Mouse (Mus musculus): ENCODE measurements around the gene Rcc1l. TPM values are rescaled to one million over a fixed set of nuclear protein-coding genes. Genes with fewer than 3 reads are reported as not detected.

The Rcc1l gene
- polyA plus RNA-seq (2015; fragmentation: Nextera tagmentation; extraction: Ambion mirVana), result 34.6 and 37.2 TPM in 2 replicates

DNA sequence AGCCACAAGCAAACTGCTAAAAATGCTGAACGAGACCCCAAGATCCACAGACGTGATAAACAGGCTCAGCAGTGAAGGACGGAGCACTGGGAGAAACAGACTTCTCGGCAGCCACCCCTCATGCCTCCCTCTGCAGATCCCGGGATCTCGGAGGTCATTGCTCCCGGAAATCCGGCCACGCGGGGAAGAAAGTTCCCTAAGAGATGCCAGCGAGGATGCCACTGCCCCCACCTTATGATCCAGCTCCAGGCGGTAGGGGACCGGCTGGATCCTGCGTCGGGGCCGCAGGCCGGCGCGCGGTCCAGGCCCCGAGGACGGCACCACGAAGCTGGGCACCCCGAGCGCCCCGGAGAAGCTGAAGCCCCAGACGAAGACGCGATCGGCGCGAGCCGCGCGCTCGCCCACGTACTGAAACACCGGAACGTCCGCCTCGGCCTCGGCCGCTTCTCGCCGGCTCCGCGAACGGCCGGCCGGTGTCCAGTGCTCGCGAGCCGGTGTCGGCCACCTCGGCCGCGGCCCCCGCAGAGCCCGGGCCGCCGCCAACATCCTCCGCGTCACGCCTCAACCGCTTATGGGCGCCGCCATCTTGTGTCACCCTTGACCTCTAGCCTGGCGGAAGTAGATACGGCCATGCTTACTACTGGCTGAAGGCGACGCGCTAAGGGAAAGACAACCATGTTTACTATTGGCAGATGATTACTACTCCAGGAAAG is at the start of gene Rcc1l:
Gene Rcc1l, minus strand, starts transcription at position 606 of the 713 bp plus-strand sequence.
- H3K9me3 ChIP-seq (replicated peaks), result no peaks in the 10 kb centered on the region
- peak within 1 kb of the TSS; percentile 70 for H3K4me3 ChIP-seq (replicated peaks)
- peaks cover 21% of the 10 kb centered on the region for H3K36me3 ChIP-seq
- H3K27ac ChIP-seq, result peak within 1 kb of the TSS; percentile 89
- no peaks in the 10 kb centered on the region for H3K27me3 ChIP-seq
- peaks cover 33% of the 10 kb centered on the region for H3K4me1 ChIP-seq
- WGBS, result under 1% methylated on average over 72 of the region's 72 CpGs
- peak; percentile 86 for ATAC-seq (replicated peaks; ENCODE audit: low FRiP score)
- peak within 1 kb of the TSS; percentile 81 for H3K4me2 ChIP-seq
- peak within 1 kb of the TSS; percentile 59 for H3K9ac ChIP-seq

GRCm38 (mm10) chr5:134225110-134225901 is 48.7 kb upstream of the Rcc1l start:
- Histone ChIP-seq H3K9ac (no peak overlapping the region), H3K4me3 (replicated peaks) (no peak overlapping the region), H3K4me1 (peaks cover 44% of the 10 kb centered on the region), H3K27me3 (peaks cover 13% of the 10 kb centered on the region), H3K36me3 (no peaks in the 10 kb centered on the region), H3K9me3 (replicated peaks) (no peaks in the 10 kb centered on the region), H3K4me2 (no peak overlapping the region), H3K27ac (no peak overlapping the region)
- WGBS, result 79% methylated on average over 30 of the region's 30 CpGs
- ATAC-seq (replicated peaks; ENCODE audit: low FRiP score), result no peak

- Histone ChIP-seq H3K36me3 (peaks cover 4% of the 10 kb centered on the region; the same call in 1 of the 2 replicates), H3K4me3 (replicated peaks) (peak overlapping the region; percentile 39), H3K4me1 (peaks cover 31% of the 10 kb centered on the region), H3K27me3 (peaks cover 13% of the 10 kb centered on the region), H3K9me3 (replicated peaks) (no peaks in the 10 kb centered on the region), H3K27ac (no peak overlapping the region), H3K9ac (peak overlapping the region; percentile 38), H3K4me2 (peak overlapping the region; percentile 81)
- WGBS, result 3% methylated on average over 36 of the region's 36 CpGs
- no peak for ATAC-seq (replicated peaks; ENCODE audit: low FRiP score)
Measured at GRCm38 (mm10) chr5:134221708-134222150, 45.2 kb upstream of the Rcc1l start.

DNA sequence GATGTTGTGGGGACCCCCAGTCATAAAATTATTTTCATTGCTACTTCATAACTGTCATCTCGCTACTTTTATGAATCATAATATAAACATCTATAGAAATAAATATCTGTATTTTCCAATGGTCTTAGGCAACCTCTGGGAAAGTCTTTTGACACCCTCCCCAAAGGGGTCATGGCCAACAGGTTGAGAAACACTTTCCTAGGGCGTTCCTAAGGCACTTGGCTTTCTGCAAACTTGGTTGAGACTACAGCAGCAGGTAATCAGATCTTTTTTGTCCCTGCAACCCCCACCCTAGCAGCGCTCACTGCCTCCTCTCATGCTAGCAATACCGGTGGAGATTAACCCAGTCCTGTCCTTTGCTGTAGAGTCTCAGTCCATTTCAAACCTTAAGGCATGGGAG is 44.7 kb upstream of the Rcc1l start:
- ATAC-seq (replicated peaks; ENCODE audit: low FRiP score), result no peak
- no peak overlapping the region for H3K27ac ChIP-seq
- H3K9me3 ChIP-seq (replicated peaks), result no peaks in the 10 kb centered on the region
- peaks cover 9% of the 10 kb centered on the region for H3K36me3 ChIP-seq
- H3K9ac ChIP-seq, result 0 out of 2 replicates have a peak overlapping the region, but pooled peaks have one; percentile 38
- peaks cover 26% of the 10 kb centered on the region for H3K4me1 ChIP-seq
- peaks cover 13% of the 10 kb centered on the region for H3K27me3 ChIP-seq
- H3K4me2 ChIP-seq, result peak overlapping the region; percentile 81
- 33% methylated on average over 4 of the region's 4 CpGs for WGBS
- peak overlapping the region; percentile 39 for H3K4me3 ChIP-seq (replicated peaks)

GRCm38 (mm10) chr5:134217900-134218299 is 41.3 kb upstream of the Rcc1l start:
- no peak overlapping the region for H3K4me3 ChIP-seq (replicated peaks)
- ATAC-seq (replicated peaks; ENCODE audit: low FRiP score), result no peak
- peaks cover 17% of the 10 kb centered on the region for H3K4me1 ChIP-seq
- H3K27me3 ChIP-seq, result peaks cover 13% of the 10 kb centered on the region
- no peak overlapping the region for H3K4me2 ChIP-seq
- no peak overlapping the region for H3K9ac ChIP-seq
- WGBS, result 69% methylated on average over 7 of the region's 7 CpGs
- no peak overlapping the region for H3K27ac ChIP-seq
- H3K36me3 ChIP-seq, result peaks cover 14% of the 10 kb centered on the region
- no peaks in the 10 kb centered on the region for H3K9me3 ChIP-seq (replicated peaks)

GRCm38 (mm10) chr5:134214021-134214806 is 37.6 kb upstream of the Rcc1l start:
- peaks cover 10% of the 10 kb centered on the region; the same call in 1 of the 2 replicates for H3K4me1 ChIP-seq
- no peak overlapping the region for H3K4me3 ChIP-seq (replicated peaks)
- no peaks in the 10 kb centered on the region for H3K9me3 ChIP-seq (replicated peaks)
- no peak overlapping the region for H3K27ac ChIP-seq
- peaks cover 14% of the 10 kb centered on the region for H3K36me3 ChIP-seq
- ATAC-seq (replicated peaks; ENCODE audit: low FRiP score), result no peak
- H3K27me3 ChIP-seq, result no peaks in the 10 kb centered on the region
- WGBS, result 61% methylated on average over 12 of the region's 12 CpGs
- H3K9ac ChIP-seq, result no peak overlapping the region
- H3K4me2 ChIP-seq, result no peak overlapping the region

DNA sequence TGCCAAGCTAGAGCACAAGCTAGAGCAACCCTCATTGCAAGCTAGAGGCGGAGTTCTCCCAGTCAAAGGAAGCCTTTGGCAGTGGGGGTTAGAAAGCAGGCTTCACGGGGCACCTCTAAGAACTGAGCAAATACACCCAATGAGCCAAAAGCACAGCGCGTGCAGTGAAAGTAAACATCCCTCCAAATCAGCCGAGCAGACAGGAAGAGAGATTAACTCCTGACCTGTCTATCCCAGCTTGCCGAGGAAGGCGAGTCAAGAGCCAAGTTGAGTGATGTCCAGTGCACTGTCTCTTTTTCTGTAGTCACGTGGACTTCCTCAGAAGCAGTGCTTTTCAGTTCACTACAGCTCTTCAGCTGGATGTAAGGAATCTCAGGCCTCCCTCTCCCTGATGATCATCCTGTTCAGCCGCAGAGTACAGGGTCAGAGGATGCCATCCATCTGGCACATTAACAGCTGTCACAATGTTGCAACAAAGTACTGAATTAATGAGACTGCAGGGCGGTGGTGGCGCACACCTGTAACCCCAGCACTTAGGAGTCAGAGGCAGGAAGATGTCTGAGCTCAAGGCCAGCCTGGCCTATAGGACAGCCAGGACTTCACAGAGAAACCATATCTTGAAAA is 33.5 kb upstream of the Rcc1l start:
- H3K36me3 ChIP-seq, result peaks cover 6% of the 10 kb centered on the region; the same call in 1 of the 2 replicates
- no peak overlapping the region for H3K4me2 ChIP-seq
- H3K27me3 ChIP-seq, result no peaks in the 10 kb centered on the region
- peaks cover 10% of the 10 kb centered on the region; the same call in 1 of the 2 replicates for H3K4me1 ChIP-seq
- no peak overlapping the region for H3K4me3 ChIP-seq (replicated peaks)
- H3K27ac ChIP-seq, result no peak overlapping the region
- ATAC-seq (replicated peaks; ENCODE audit: low FRiP score), result peak; percentile 50; the same call in 1 of the 2 replicates
- no peak overlapping the region for H3K9ac ChIP-seq
- H3K9me3 ChIP-seq (replicated peaks), result no peaks in the 10 kb centered on the region
- 13% methylated on average over 11 of the region's 11 CpGs for WGBS

GRCm38 (mm10) chr5:134206721-134207120 is 30.1 kb upstream of the Rcc1l start:
- Histone ChIP-seq H3K27ac (no peak overlapping the region), H3K4me1 (peaks cover 10% of the 10 kb centered on the region; the same call in 1 of the 2 replicates), H3K9ac (no peak overlapping the region), H3K36me3 (peaks cover 28% of the 10 kb centered on the region; the same call in 1 of the 2 replicates), H3K4me2 (no peak overlapping the region), H3K4me3 (replicated peaks) (no peak overlapping the region), H3K27me3 (no peaks in the 10 kb centered on the region), H3K9me3 (replicated peaks) (no peaks in the 10 kb centered on the region)
- no peak for ATAC-seq (replicated peaks; ENCODE audit: low FRiP score)
- WGBS, result 77% methylated on average over 10 of the region's 10 CpGs

DNA sequence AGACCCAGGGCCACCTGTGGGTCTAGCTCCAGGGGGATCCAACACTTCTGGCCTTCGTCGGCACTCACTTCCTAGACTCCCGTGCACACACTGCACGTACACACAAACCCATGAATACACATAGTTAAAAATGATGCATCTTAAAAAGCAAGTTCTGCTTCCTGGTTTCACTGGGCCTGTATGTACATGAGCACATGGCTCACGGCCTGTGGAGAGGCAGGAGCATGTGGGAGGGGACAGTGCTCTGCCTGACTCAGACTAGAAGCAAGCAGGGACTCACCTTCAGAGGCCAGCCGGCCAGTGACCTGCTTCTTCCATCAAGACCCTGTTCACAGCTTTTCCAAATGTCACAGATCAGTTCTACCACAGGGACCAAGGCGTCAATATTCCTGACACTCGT is 17.1 kb upstream of the Rcc1l start:
- H3K27ac ChIP-seq, result no peak overlapping the region
- no peak overlapping the region for H3K9ac ChIP-seq
- 78% methylated on average over 8 of the region's 8 CpGs for WGBS
- no peak for ATAC-seq (replicated peaks; ENCODE audit: low FRiP score)
- no peaks in the 10 kb centered on the region for H3K27me3 ChIP-seq
- H3K4me2 ChIP-seq, result no peak overlapping the region
- H3K4me3 ChIP-seq (replicated peaks), result no peak overlapping the region
- 0 out of 2 replicates have a peak, but pooled peaks cover under 1% of the 10 kb centered on the region for H3K4me1 ChIP-seq
- H3K9me3 ChIP-seq (replicated peaks), result no peaks in the 10 kb centered on the region
- peaks cover 48% of the 10 kb centered on the region for H3K36me3 ChIP-seq

DNA sequence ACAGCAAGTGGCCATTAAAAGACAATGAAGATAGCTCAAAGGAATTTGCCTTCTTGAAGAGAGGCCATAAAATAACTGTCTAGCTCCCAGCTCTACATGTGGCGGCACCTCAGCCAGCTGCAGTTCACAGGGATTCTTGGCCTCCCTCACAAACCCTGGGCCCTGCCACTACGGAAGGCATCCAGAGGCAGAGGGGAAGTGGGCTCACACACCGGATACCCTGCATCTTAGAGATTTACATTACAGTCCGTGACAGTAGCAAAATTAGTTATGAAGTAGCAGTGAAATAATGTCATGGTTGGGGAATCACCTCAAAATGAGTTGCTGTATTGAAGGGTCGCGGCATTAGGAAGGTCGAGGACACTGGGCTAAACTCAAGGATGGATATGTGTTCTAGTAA is 12.0 kb upstream of the Rcc1l start:
- Histone ChIP-seq H3K4me1 (peaks cover 9% of the 10 kb centered on the region), H3K4me2 (no peak overlapping the region), H3K27me3 (no peaks in the 10 kb centered on the region), H3K9me3 (replicated peaks) (no peaks in the 10 kb centered on the region), H3K9ac (no peak overlapping the region), H3K27ac (peak overlapping the region; percentile 37; the same call in 1 of the 2 replicates), H3K4me3 (replicated peaks) (no peak overlapping the region), H3K36me3 (peaks cover 17% of the 10 kb centered on the region; the same call in 1 of the 2 replicates)
- ATAC-seq (replicated peaks; ENCODE audit: low FRiP score), result no peak
- 54% methylated on average over 7 of the region's 7 CpGs for WGBS

All from kidney, embryonic 15.5 days (tissue).